Mouse (Mus musculus): ENCODE measurements at regions not wholly inside any gene's neighbourhood (a gene's known extent, or its start where the extent isn't known, plus 50 kb on each side); places are given as distances from the start of the nearest gene placed in this dataset.

GRCm38 (mm10) chr5:64463570-64463969 is 307.5 kb downstream of the Tbc1d1 start:
- DNase-seq: no peak

- DNase-seq: no peak
Observed at GRCm38 (mm10) chr5:64466320-64466719, 310.2 kb downstream of the Tbc1d1 start.

- DNase-seq: no peak
Observed at GRCm38 (mm10) chr5:64467856-64468255, 311.8 kb downstream of the Tbc1d1 start.

GRCm38 (mm10) chr5:64468307-64468706 is 312.2 kb downstream of the Tbc1d1 start:
- DNase-seq: no peak

- DNase-seq: no peak
Observed at GRCm38 (mm10) chr5:64472008-64472407, 315.9 kb downstream of the Tbc1d1 start.

- DNase-seq: no peak
Observed at GRCm38 (mm10) chr5:64472415-64472814, 316.3 kb downstream of the Tbc1d1 start.

GRCm38 (mm10) chr5:64474868-64475267 is 318.8 kb downstream of the Tbc1d1 start:
- no peak for DNase-seq

GRCm38 (mm10) chr5:64475736-64476519 is 319.8 kb downstream of the Tbc1d1 start:
- no peak for DNase-seq

GRCm38 (mm10) chr5:64476641-64477369 is 320.7 kb downstream of the Tbc1d1 start:
- DNase-seq: no peak

- DNase-seq: no peak
Observed at GRCm38 (mm10) chr5:64478143-64478542, 322.0 kb downstream of the Tbc1d1 start.

GRCm38 (mm10) chr5:64478599-64479214 is 322.6 kb downstream of the Tbc1d1 start:
- no peak for DNase-seq

GRCm38 (mm10) chr5:64479315-64479714 is 323.2 kb downstream of the Tbc1d1 start:
- DNase-seq: no peak

GRCm38 (mm10) chr5:64485043-64485442 is 318.1 kb upstream of the Klf3 start:
- no peak for DNase-seq

- DNase-seq: no peak
Observed at GRCm38 (mm10) chr5:64485856-64486255, 317.3 kb upstream of the Klf3 start.

GRCm38 (mm10) chr5:64486761-64487160 is 316.4 kb upstream of the Klf3 start:
- DNase-seq: no peak

- no peak for DNase-seq
Observed at GRCm38 (mm10) chr5:64487698-64488398, 315.3 kb upstream of the Klf3 start.

- DNase-seq: no peak
Observed at GRCm38 (mm10) chr5:64489656-64490444, 313.3 kb upstream of the Klf3 start.

- DNase-seq: no peak
Observed at GRCm38 (mm10) chr5:64490445-64490950, 312.7 kb upstream of the Klf3 start.

GRCm38 (mm10) chr5:64494429-64494828 is 308.8 kb upstream of the Klf3 start:
- no peak for DNase-seq

- no peak for DNase-seq
Observed at GRCm38 (mm10) chr5:64496853-64497252, 306.3 kb upstream of the Klf3 start.

- DNase-seq: no peak
Observed at GRCm38 (mm10) chr5:64498431-64498830, 304.8 kb upstream of the Klf3 start.

- DNase-seq: no peak
Observed at GRCm38 (mm10) chr5:64499131-64499530, 304.1 kb upstream of the Klf3 start.
